Mouse (Mus musculus): ENCODE measurements around the gene Prdm12. TPM values are rescaled to one million over a fixed set of nuclear protein-coding genes. Genes with fewer than 3 reads are reported as not detected.

Prdm12 gene
- total RNA-seq (2021) (not detected), polyA plus RNA-seq (2012; rRNA removed) (0.09 TPM in 1 of 2 replicates, not detected in the other)
- long read RNA-seq, result 0 reads

GRCm38 (mm10) chr2:31639901-31640608 is at the start of gene Prdm12:
Prdm12 (plus strand) TSS chr2:31640037.
- no peak for DNase-seq

GRCm38 (mm10) chr2:31591799-31592484 is 47.9 kb upstream of the Prdm12 start:
- DNase-seq, result no peak

GRCm38 (mm10) chr2:31607555-31607954 is 32.3 kb upstream of the Prdm12 start:
- no peak for DNase-seq

GRCm38 (mm10) chr2:31609859-31610261 is 30.0 kb upstream of the Prdm12 start:
- DNase-seq, result no peak

- no peak for DNase-seq
Measured at GRCm38 (mm10) chr2:31610922-31611321, 28.9 kb upstream of the Prdm12 start.

- DNase-seq, result no peak
Measured at GRCm38 (mm10) chr2:31611400-31611799, 28.4 kb upstream of the Prdm12 start.

GRCm38 (mm10) chr2:31612627-31613026 is 27.2 kb upstream of the Prdm12 start:
- DNase-seq, result no peak

GRCm38 (mm10) chr2:31613781-31614180 is 26.1 kb upstream of the Prdm12 start:
- DNase-seq, result no peak

- DNase-seq, result no peak
Measured at GRCm38 (mm10) chr2:31618484-31619161, 21.2 kb upstream of the Prdm12 start.

GRCm38 (mm10) chr2:31619208-31619607 is 20.6 kb upstream of the Prdm12 start:
- DNase-seq, result no peak

GRCm38 (mm10) chr2:31633531-31633930 is 6.3 kb upstream of the Prdm12 start:
- DNase-seq, result no peak

GRCm38 (mm10) chr2:31635281-31636137 is 4.3 kb upstream of the Prdm12 start:
- DNase-seq, result no peak

- no peak for DNase-seq
Measured at GRCm38 (mm10) chr2:31636138-31636741, 3.6 kb upstream of the Prdm12 start.

- DNase-seq, result no peak
Measured at GRCm38 (mm10) chr2:31636742-31637141, 3.1 kb upstream of the Prdm12 start.

GRCm38 (mm10) chr2:31637311-31637710 is 2.5 kb upstream of the Prdm12 start:
- no peak for DNase-seq

- DNase-seq, result peak; percentile 62
Measured at GRCm38 (mm10) chr2:31637807-31638206, 2.0 kb upstream of the Prdm12 start.

GRCm38 (mm10) chr2:31638581-31639465 is 1.0 kb upstream of the Prdm12 start:
- DNase-seq, result no peak

GRCm38 (mm10) chr2:31639466-31639760 is 424 bp upstream of the Prdm12 start:
- no peak for DNase-seq

GRCm38 (mm10) chr2:31640609-31641507 is 1.0 kb downstream of the Prdm12 start:
- peak; percentile 22 for DNase-seq

GRCm38 (mm10) chr2:31641508-31641830 is 1.6 kb downstream of the Prdm12 start:
- no peak for DNase-seq
